Mouse (Mus musculus): Measurements from ENCODE around the gene Ccdc12. TPM values are rescaled to one million over a fixed set of nuclear protein-coding genes. Genes with fewer than 3 reads are reported as not detected.
"Not testable (repeated sequence)": the region's sequence is repeated elsewhere in the genome, so short reads cannot be mapped to it uniquely, and the experiment has no call there.

The Ccdc12 gene
- polyA plus RNA-seq, 1 experiment from 2014 or later: 106 TPM

DNA sequence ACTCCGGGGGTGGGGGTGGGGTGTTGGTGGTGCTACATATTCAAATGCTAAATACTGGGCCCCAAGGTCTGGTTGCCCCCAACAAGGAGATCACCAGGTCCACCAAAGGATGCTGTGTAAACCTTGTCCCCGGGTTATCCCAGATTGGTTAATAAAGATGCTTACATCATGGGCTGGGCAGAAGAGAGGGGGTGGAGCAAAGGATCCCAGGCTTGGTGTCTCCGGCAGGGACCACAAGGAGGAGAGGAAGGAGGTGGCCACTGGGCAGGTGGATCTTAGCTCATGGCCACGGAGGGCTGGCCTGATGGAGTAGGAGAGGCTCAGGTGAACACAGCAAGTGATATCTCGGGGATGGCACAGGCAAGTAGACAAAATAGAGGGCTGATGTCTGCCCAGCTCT is 22.6 kb downstream of the Ccdc12 start:
- Histone ChIP-seq H3K4me3 (replicated peaks; ENCODE audit: low read depth, low read length) (no peak overlapping the region), H3K4me2 (ENCODE audit: low read length) (no peak overlapping the region), H3K36me3 (ENCODE audit: control insufficient read depth, insufficient read depth, low read length) (no peaks in the 10 kb centered on the region), H3K27me3 (ENCODE audit: control insufficient read depth, insufficient read depth, low read length) (no peaks in the 10 kb centered on the region), H3K27ac (replicated peaks; ENCODE audit: low read depth, low read length) (no peak overlapping the region), H3K9ac (replicated peaks; ENCODE audit: low read length) (no peak overlapping the region), H3K4me1 (ENCODE audit: control insufficient read depth, insufficient read depth, low read length) (peaks cover 20% of the 10 kb centered on the region), H3K9me3 (ENCODE audit: control insufficient read depth, low read length) (no peaks in the 10 kb centered on the region)
- DNase-seq (no peak), ATAC-seq (ENCODE audit: low FRiP score, low TSS enrichment) (no peak)
- 69% methylated on average over 5 of the region's 5 CpGs for WGBS

DNA sequence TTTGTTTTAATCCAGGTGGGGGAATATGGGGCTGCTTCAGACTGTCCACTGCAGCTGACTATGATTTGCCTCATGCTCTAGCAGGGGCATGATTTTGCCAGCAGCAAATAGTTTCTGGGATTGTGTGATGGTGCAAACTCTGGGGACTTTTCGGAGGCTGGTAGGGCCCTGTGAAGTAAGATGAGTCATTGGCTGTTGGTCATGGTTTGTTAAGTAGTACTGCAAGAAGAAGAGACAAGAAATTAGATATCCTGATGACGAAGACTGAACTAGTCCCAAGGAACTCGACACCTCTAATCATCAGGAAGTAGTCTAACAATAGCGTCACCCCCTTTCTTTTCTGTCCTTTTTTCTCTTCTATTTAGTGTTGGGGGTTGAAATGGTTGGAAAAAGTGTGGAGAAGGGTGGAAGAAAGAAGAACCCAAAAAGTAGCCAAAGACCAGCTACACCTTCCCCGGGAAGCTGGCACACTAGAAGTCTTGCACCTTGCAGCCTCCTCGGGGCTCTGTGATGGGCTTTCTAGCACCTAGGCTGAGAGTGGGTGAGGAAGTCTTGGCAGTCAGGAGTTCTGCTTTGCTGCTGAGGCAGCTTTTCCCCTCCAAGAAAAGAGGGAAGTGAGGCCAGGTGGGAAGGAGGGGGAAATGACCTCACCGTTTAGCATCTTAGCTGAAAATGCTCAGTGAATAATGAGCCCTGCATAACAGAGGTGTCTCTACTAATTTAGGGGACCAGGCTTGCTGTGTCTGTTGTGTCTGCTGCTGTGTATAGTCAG is 24.6 kb downstream of the Ccdc12 start:
- H3K27me3 ChIP-seq (ENCODE audit: control insufficient read depth, insufficient read depth, low read length): no peaks in the 10 kb centered on the region
- ATAC-seq (ENCODE audit: low FRiP score, low TSS enrichment) (no peak), DNase-seq (no peak)
- H3K9me3 ChIP-seq (ENCODE audit: control insufficient read depth, low read length): no peaks in the 10 kb centered on the region
- peaks cover 38% of the 10 kb centered on the region for H3K4me1 ChIP-seq (ENCODE audit: control insufficient read depth, insufficient read depth, low read length)
- H3K36me3 ChIP-seq (ENCODE audit: control insufficient read depth, insufficient read depth, low read length): no peaks in the 10 kb centered on the region
- no peak overlapping the region for H3K4me3 ChIP-seq (replicated peaks; ENCODE audit: low read depth, low read length)
- H3K27ac ChIP-seq (replicated peaks; ENCODE audit: low read depth, low read length): no peak overlapping the region; the same call in 1 of the 2 replicates
- no peak overlapping the region for H3K4me2 ChIP-seq (ENCODE audit: low read length)
- H3K9ac ChIP-seq (replicated peaks; ENCODE audit: low read length): no peak overlapping the region
- 93% methylated on average over 7 of the region's 7 CpGs for WGBS

DNA sequence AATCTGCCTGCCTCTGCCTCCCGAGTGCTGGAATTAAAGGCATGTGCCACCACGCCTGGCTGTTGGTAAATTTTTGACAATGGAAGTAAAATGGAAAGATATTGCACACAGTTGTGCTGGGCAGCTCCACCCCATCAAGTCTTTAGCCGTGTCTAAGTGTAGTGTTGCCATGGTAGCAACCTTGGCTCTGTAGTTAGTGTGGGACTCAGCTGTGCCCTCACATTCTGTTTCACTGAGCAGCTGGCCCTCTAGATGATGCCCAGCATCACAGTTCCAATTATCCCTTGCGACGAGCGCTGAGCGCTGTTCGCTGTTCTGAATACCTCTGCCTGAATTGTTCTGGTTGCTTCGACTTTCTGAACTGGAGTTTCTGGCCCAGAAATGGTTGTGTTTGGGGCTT is 25.5 kb downstream of the Ccdc12 start:
- H3K27me3 ChIP-seq (ENCODE audit: control insufficient read depth, insufficient read depth, low read length): no peaks in the 10 kb centered on the region
- H3K9ac ChIP-seq (replicated peaks; ENCODE audit: low read length): no peak overlapping the region
- 50% methylated on average over 9 of the region's 9 CpGs for WGBS
- H3K4me2 ChIP-seq (ENCODE audit: low read length): no peak overlapping the region
- H3K4me3 ChIP-seq (replicated peaks; ENCODE audit: low read depth, low read length): no peak overlapping the region
- peak; percentile 64 for DNase-seq
- peaks cover 38% of the 10 kb centered on the region for H3K4me1 ChIP-seq (ENCODE audit: control insufficient read depth, insufficient read depth, low read length)
- no peaks in the 10 kb centered on the region for H3K36me3 ChIP-seq (ENCODE audit: control insufficient read depth, insufficient read depth, low read length)
- H3K9me3 ChIP-seq (ENCODE audit: control insufficient read depth, low read length): no peaks in the 10 kb centered on the region
- ATAC-seq (ENCODE audit: low FRiP score, low TSS enrichment): no peak
- peak overlapping the region; percentile 49; the same call in 1 of the 2 replicates for H3K27ac ChIP-seq (replicated peaks; ENCODE audit: low read depth, low read length)

DNA sequence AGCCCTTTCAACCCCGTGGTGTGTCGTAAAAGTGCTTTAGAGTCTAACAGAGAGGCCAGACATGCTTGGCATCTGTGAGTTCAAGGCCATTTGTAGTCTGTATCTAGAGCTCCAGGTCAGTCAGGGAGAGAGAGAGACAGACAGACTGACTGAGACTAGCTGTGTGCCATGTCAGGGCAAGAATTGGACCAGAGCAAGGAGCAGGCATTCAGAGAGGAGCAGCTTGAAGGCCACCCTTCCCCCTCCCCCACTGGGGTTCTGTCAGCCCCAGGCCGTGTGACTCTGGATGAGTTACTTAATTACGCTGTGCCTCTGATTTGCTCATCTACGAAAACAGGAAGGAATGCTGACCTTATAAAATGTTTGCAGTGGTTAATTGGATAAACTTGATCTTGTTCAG is 26.0 kb downstream of the Ccdc12 start:
- Histone ChIP-seq H3K4me1 (ENCODE audit: control insufficient read depth, insufficient read depth, low read length) (peaks cover 38% of the 10 kb centered on the region), H3K4me2 (ENCODE audit: low read length) (no peak overlapping the region), H3K9ac (replicated peaks; ENCODE audit: low read length) (no peak overlapping the region), H3K27me3 (ENCODE audit: control insufficient read depth, insufficient read depth, low read length) (no peaks in the 10 kb centered on the region), H3K36me3 (ENCODE audit: control insufficient read depth, insufficient read depth, low read length) (no peaks in the 10 kb centered on the region), H3K9me3 (ENCODE audit: control insufficient read depth, low read length) (no peaks in the 10 kb centered on the region), H3K4me3 (replicated peaks; ENCODE audit: low read depth, low read length) (no peak overlapping the region), H3K27ac (replicated peaks; ENCODE audit: low read depth, low read length) (peak overlapping the region; percentile 49)
- DNase-seq (peak; percentile 28), ATAC-seq (ENCODE audit: low FRiP score, low TSS enrichment) (no peak)
- whole genome bisulfite sequencing: 58% methylated on average over 5 of the region's 5 CpGs

DNA sequence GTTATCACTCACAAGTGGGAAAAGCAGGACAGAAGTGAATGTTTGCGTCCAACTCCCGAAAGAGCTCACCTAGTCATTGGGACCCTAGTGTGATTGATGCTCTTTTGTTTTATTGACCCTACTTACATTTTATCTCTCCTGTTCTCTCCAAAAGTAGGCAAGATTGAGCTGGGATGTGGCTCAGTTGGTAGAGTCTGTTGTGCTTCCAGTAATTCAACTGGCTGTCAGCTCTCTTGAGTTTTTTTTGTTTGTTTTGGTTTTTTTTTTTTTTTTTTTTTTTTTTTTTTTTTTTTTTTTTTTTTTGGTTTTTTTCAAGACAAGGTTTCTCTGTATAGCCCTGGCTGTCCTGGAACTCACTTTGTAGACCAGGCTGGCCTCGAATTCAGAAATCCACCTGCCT is 26.4 kb downstream of the Ccdc12 start:
- WGBS: over 99% methylated on average over 3 of the region's 3 CpGs
- not testable (repeated sequence) for H3K27me3 ChIP-seq (ENCODE audit: control insufficient read depth, insufficient read depth, low read length); H3K4me3 ChIP-seq (replicated peaks; ENCODE audit: low read depth, low read length); H3K4me2 ChIP-seq (ENCODE audit: low read length); H3K9ac ChIP-seq (replicated peaks; ENCODE audit: low read length); H3K36me3 ChIP-seq (ENCODE audit: control insufficient read depth, insufficient read depth, low read length); H3K9me3 ChIP-seq (ENCODE audit: control insufficient read depth, low read length); ATAC-seq (ENCODE audit: low FRiP score, low TSS enrichment); DNase-seq
- peaks cover 38% of the 10 kb centered on the region for H3K4me1 ChIP-seq (ENCODE audit: control insufficient read depth, insufficient read depth, low read length)
- H3K27ac ChIP-seq (replicated peaks; ENCODE audit: low read depth, low read length): peak overlapping the region; percentile 49; the same call in 1 of the 2 replicates

- no peak overlapping the region for H3K4me3 ChIP-seq (replicated peaks; ENCODE audit: low read depth, low read length)
- no peak overlapping the region for H3K4me2 ChIP-seq (ENCODE audit: low read length)
- H3K9ac ChIP-seq (replicated peaks; ENCODE audit: low read length): no peak overlapping the region
- no peaks in the 10 kb centered on the region for H3K27me3 ChIP-seq (ENCODE audit: control insufficient read depth, insufficient read depth, low read length)
- 70% methylated on average over 4 of the region's 4 CpGs for WGBS
- H3K27ac ChIP-seq (replicated peaks; ENCODE audit: low read depth, low read length): peak overlapping the region; percentile 63
- H3K36me3 ChIP-seq (ENCODE audit: control insufficient read depth, insufficient read depth, low read length): no peaks in the 10 kb centered on the region
- H3K9me3 ChIP-seq (ENCODE audit: control insufficient read depth, low read length): no peaks in the 10 kb centered on the region
- ATAC-seq (ENCODE audit: low FRiP score, low TSS enrichment) (no peak), DNase-seq (no peak)
- peaks cover 38% of the 10 kb centered on the region for H3K4me1 ChIP-seq (ENCODE audit: control insufficient read depth, insufficient read depth, low read length)
Measured at GRCm38 (mm10) chr9:110683574-110684099, 27.3 kb downstream of the Ccdc12 start.

- H3K4me3 ChIP-seq (replicated peaks; ENCODE audit: low read depth, low read length): no peak overlapping the region
- WGBS: 63% methylated on average over 6 of the region's 6 CpGs
- H3K4me2 ChIP-seq (ENCODE audit: low read length): no peak overlapping the region
- H3K27ac ChIP-seq (replicated peaks; ENCODE audit: low read depth, low read length): peak overlapping the region; percentile 63
- no peaks in the 10 kb centered on the region for H3K27me3 ChIP-seq (ENCODE audit: control insufficient read depth, insufficient read depth, low read length)
- H3K9me3 ChIP-seq (ENCODE audit: control insufficient read depth, low read length): no peaks in the 10 kb centered on the region
- ATAC-seq (ENCODE audit: low FRiP score, low TSS enrichment) (no peak), DNase-seq (peak; percentile 67)
- H3K9ac ChIP-seq (replicated peaks; ENCODE audit: low read length): no peak overlapping the region
- no peaks in the 10 kb centered on the region for H3K36me3 ChIP-seq (ENCODE audit: control insufficient read depth, insufficient read depth, low read length)
- H3K4me1 ChIP-seq (ENCODE audit: control insufficient read depth, insufficient read depth, low read length): peaks cover 38% of the 10 kb centered on the region
Measured at GRCm38 (mm10) chr9:110684100-110684831, 28.0 kb downstream of the Ccdc12 start.

DNA sequence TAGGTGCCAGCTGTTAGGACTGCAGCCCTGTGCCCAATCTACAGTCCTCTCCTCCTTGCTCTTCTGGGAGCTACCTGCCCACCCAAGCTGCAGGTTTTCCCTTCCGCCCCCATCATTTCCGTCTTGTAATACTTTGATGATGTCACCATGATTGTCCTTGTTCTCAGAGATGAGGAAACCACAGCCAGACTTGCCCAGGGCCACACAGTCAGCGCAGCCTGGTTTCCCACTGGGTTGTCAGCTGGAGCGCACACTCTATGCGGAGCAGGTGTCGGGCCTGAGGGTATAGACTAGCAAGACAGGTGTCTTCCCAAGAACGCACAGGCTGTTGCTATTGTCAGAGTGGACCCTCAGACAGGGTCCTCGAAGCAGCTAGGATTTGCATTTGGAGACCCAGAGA is 28.9 kb downstream of the Ccdc12 start:
- Histone ChIP-seq H3K27ac (replicated peaks; ENCODE audit: low read depth, low read length) (peak overlapping the region; percentile 63; the same call in 1 of the 2 replicates), H3K4me3 (replicated peaks; ENCODE audit: low read depth, low read length) (no peak overlapping the region), H3K36me3 (ENCODE audit: control insufficient read depth, insufficient read depth, low read length) (no peaks in the 10 kb centered on the region), H3K9ac (replicated peaks; ENCODE audit: low read length) (no peak overlapping the region), H3K4me2 (ENCODE audit: low read length) (no peak overlapping the region), H3K27me3 (ENCODE audit: control insufficient read depth, insufficient read depth, low read length) (no peaks in the 10 kb centered on the region), H3K4me1 (ENCODE audit: control insufficient read depth, insufficient read depth, low read length) (peaks cover 38% of the 10 kb centered on the region), H3K9me3 (ENCODE audit: control insufficient read depth, low read length) (no peaks in the 10 kb centered on the region)
- 82% methylated on average over 8 of the region's 8 CpGs for WGBS
- no peak for DNase-seq
- ATAC-seq (ENCODE audit: low FRiP score, low TSS enrichment): no peak

Measured in midbrain, embryonic 14.5 days (tissue).